Mouse (Mus musculus): Measurements from ENCODE around the gene Hes6.

Gene Hes6

GRCm38 (mm10) chr1:91441855-91442254 is 28.0 kb upstream of the Hes6 start:
- DNase-seq (ENCODE audit: low spot score in 2 of 2) = no peak

- DNase-seq (ENCODE audit: low spot score in 2 of 2) = no peak
These were observed 25.9 kb upstream of the Hes6 start for GRCm38 (mm10) chr1:91439776-91440175.

GRCm38 (mm10) chr1:91437573-91437972 is 23.7 kb upstream of the Hes6 start:
- DNase-seq (ENCODE audit: low spot score in 2 of 2) = no peak

- no peak for DNase-seq (ENCODE audit: low spot score in 2 of 2)
These were observed 23.2 kb upstream of the Hes6 start for GRCm38 (mm10) chr1:91437083-91437400.

- peak; percentile 92 to 94 for DNase-seq (ENCODE audit: low spot score in 2 of 2)
These were observed 22.7 kb upstream of the Hes6 start for GRCm38 (mm10) chr1:91436380-91437082.

GRCm38 (mm10) chr1:91435606-91436130 is 21.8 kb upstream of the Hes6 start:
- no peak for DNase-seq (ENCODE audit: low spot score in 2 of 2)

- DNase-seq (ENCODE audit: low spot score in 2 of 2) = no peak
These were observed 21.1 kb upstream of the Hes6 start for GRCm38 (mm10) chr1:91434905-91435304.

GRCm38 (mm10) chr1:91430761-91431160 is 16.9 kb upstream of the Hes6 start:
- DNase-seq (ENCODE audit: low spot score in 2 of 2) = no peak

- DNase-seq (ENCODE audit: low spot score in 2 of 2) = no peak
These were observed 15.4 kb upstream of the Hes6 start for GRCm38 (mm10) chr1:91429212-91429611.

- DNase-seq (ENCODE audit: low spot score in 2 of 2) = peak; percentile 49 to 79
These were observed 14.8 kb upstream of the Hes6 start for GRCm38 (mm10) chr1:91428614-91429013.

- no peak for DNase-seq (ENCODE audit: low spot score in 2 of 2)
These were observed 12.6 kb upstream of the Hes6 start for GRCm38 (mm10) chr1:91426397-91426796.

GRCm38 (mm10) chr1:91420601-91421065 is 6.8 kb upstream of the Hes6 start:
- DNase-seq (ENCODE audit: low spot score in 2 of 2) = no peak

- DNase-seq (ENCODE audit: low spot score in 2 of 2) = no peak
These were observed 6.2 kb upstream of the Hes6 start for GRCm38 (mm10) chr1:91419862-91420600.

- DNase-seq (ENCODE audit: low spot score in 2 of 2) = no peak
These were observed 4.2 kb upstream of the Hes6 start for GRCm38 (mm10) chr1:91417991-91418390.

- DNase-seq (ENCODE audit: low spot score in 2 of 2) = no peak
These were observed 1.5 kb upstream of the Hes6 start for GRCm38 (mm10) chr1:91415311-91415710.

- no peak for DNase-seq (ENCODE audit: low spot score in 2 of 2)
These were observed 1.1 kb upstream of the Hes6 start for GRCm38 (mm10) chr1:91414903-91415302.

- DNase-seq (ENCODE audit: low spot score in 2 of 2) = no peak
These were observed 321 bp downstream of the Hes6 start for GRCm38 (mm10) chr1:91413536-91413897.

- peak; percentile 96 for DNase-seq (ENCODE audit: low spot score in 2 of 2)
These were observed 770 bp downstream of the Hes6 start for GRCm38 (mm10) chr1:91413030-91413506.

GRCm38 (mm10) chr1:91412286-91413029 is 1.4 kb downstream of the Hes6 start:
- peak in 1 of 2 experiments; percentile 12 for DNase-seq (ENCODE audit: low spot score in 2 of 2)

- no peak for DNase-seq (ENCODE audit: low spot score in 2 of 2)
These were observed 2.1 kb downstream of the Hes6 start for GRCm38 (mm10) chr1:91411631-91412285.

GRCm38 (mm10) chr1:91407819-91408218 is 6.0 kb downstream of the Hes6 start:
- DNase-seq (ENCODE audit: low spot score in 2 of 2) = no peak

Measured in heart, adult 9 months (tissue).